Mouse (Mus musculus) left cerebral cortex, adult 6 months (tissue): Measurements from ENCODE around the gene Gpnmb. TPM values are rescaled to one million over a fixed set of nuclear protein-coding genes. Genes with fewer than 3 reads are reported as not detected.

Source experiments
- long read RNA-seq, 2 experiments: library from polyadenylated mRNA; unstranded; transcript quantifications; one replicate each; pipeline ENCODE4 v2.0.0; 2019 to 2020
- polyA plus RNA-seq: library from polyadenylated mRNA; unstranded; fragments of <200 nt; fragmentation: Nextera tagmentation; gene quantifications from 2 replicates; pipeline ENCODE4 v1.2.3, GENCODE M21; 2021

The Gpnmb gene
- 1.1 and 1.5 TPM in 2 replicates for polyA plus RNA-seq
- long read RNA-seq, experiment 1, partial matches to known transcripts: 0 of 4 reads
- long read RNA-seq, experiment 1, other reads (novel, unspliced or antisense): 0 of 4 reads
- long read RNA-seq, experiment 2, partial matches to known transcripts: 0 of 1 reads
- long read RNA-seq, experiment 2, other reads (novel, unspliced or antisense): 1 of 1 reads

DNA sequence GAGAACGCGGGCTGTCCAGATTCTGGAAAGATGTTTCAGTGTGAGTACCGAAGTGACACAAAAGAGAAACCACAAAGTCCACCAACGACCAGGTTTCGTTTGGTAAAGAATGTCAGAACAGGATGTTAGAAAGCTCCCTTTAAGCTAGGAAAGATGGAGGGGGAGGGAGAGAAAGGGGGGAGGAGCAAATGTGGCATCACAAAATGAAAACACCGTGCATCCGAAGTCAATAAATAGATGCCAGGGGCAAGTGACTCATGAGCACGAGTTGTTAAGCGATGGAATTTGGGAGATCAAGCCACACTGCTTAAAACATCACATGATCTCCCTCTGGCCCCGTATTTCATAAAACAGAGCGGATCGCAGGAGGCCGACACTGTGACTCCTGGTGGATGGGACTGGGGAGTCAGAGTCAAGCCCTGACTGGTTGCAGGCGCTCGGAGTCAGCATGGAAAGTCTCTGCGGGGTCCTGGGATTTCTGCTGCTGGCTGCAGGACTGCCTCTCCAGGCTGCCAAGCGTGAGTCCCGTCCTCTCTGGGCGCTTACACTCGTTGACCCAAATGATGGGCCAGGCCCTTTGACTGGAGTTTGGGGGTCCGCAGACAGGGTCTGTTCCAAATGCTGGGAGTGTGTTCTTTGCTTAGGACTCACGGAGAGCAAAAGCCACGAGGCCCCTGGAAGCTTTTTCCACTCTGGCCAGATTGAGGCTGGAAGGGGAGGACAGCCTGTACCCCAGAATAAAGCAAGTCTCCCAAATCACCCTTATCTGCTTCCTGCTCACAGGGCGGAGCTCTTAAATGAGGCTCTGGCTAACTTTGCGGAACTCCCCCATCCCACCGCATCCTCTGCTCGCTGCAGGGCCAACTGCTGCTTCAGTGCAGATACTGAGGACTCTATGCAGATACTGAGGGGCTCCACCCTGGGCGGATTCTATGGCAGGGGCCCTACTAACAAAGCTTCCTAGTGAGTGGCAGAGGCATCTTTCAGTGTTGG lies at the start of gene Gpnmb:
Gpnmb (plus strand) TSS at position 272 of the 993 bp plus-strand sequence.

GRCm38 (mm10) chr6:49073304-49074116 lies 37.2 kb downstream of the Gpnmb start, which contains the start of gene Malsu1:
Gene Malsu1, plus strand, starts transcription at chr6:49073795.

Other genes with a start within 250 kb of the Gpnmb start
- gene Tmem176a, start 195.6 kb upstream of the Gpnmb start, polyA plus RNA-seq: 39.3 and 69.5 TPM in 2 replicates
- 70.9 and 75.1 TPM in 2 replicates for gene Tmem176b, start 195.1 kb upstream of the Gpnmb start, polyA plus RNA-seq
- 0.10 TPM in 1 of 2 replicates, not detected in the other for gene Aoc1, start 163.7 kb upstream of the Gpnmb start, polyA plus RNA-seq
- not detected in 2 replicates for gene 1600015I10Rik, start 106.7 kb upstream of the Gpnmb start, polyA plus RNA-seq
- gene Doxl2, start 61.6 kb upstream of the Gpnmb start, polyA plus RNA-seq: not detected in 2 replicates
- gene Svs1, start 49.7 kb upstream of the Gpnmb start, polyA plus RNA-seq: not detected in 2 replicates
- 32.4 and 41.5 TPM in 2 replicates for gene Malsu1, start 37.2 kb downstream of the Gpnmb start, polyA plus RNA-seq
- 3.9 and 5.9 TPM in 2 replicates for gene Igf2bp3, start 178.4 kb downstream of the Gpnmb start, polyA plus RNA-seq
- 15.5 and 23.1 TPM in 2 replicates for gene Tra2a, start 227.5 kb downstream of the Gpnmb start, polyA plus RNA-seq